Mouse (Mus musculus) E14TG2a.4 (cell line): ENCODE measurements at regions not wholly inside any gene's neighbourhood (a gene's known extent, or its start where the extent isn't known, plus 50 kb on each side); places are given as distances from the start of the nearest gene placed in this dataset.

ENCODE experiments used
- CTCF ChIP-seq: conservative IDR thresholded peaks from 2 replicates; pipeline ENCODE4 v1.5.1; 2014; ENCODE audit warnings: low read length
- NANOG ChIP-seq: IDR thresholded peaks from 2 replicates; pipeline ENCODE4 v1.6.1; 2014; ENCODE audit warnings: borderline replicate concordance, low read length, mixed read lengths
- POU5F1 ChIP-seq: IDR thresholded peaks from 2 replicates; pipeline ENCODE4 v1.6.1; 2014; ENCODE audit warnings: low read length, borderline replicate concordance

DNA sequence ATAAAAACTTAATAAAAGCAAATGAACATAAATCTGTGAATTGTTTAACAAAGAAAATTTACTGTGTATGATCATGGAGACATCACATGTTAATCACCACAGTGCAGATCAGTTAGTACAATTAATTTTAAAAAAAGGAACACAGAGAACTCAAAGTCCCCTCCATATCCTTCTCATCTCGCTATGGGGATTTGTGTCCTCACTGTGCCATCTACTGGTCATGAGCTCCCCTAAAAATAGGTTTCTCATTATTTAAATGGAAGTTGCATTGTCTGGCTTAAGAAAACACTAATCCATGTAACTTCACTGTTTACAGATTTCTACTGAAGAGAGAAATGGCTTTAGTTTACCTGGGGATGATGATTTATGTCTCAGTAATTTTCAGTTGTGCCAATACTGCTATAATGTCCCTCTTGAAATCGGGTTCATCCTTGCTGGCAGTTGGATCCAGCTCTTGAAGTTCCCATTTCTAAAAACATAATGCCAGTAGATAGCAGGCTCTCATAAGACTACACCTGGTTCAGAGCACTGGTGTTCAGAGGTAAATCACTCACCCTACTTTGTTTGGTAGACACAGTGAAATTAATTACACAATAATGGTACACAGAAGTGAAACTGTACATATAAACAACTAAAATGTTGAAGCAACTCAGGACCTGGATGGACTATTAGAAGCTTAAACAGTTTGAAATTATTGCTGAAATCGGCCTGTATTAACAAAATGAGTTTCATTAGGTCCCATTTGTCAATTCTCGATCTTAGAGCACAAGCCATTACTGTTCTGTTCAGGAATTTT is 850.0 kb upstream of the Zfp386 start:
- no peak for TF ChIP-seq CTCF
- no peak for TF ChIP-seq NANOG
- no peak for TF ChIP-seq POU5F1
